11 mouse cellular contexts compared by ENCODE assay signal in the genomic region with DNA sequence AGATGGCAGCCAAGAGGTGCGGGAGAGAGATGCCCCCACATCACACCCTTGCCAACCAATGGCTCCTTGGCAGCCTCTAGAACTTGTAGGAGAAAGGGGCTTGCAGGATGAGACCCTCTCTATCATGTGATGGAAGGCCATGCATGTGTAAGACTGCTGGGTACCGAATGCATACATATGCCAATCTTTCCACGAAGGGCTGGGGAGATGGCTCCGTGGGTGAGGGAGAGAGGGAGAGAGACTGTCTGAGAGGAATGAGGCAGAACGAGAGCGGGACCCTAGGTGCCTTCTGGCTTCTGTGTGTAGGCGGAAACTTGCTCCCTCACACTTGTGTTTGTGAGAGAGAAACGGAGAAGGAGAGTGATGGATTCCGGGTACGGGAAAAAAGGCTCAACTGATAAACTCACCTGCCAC.
A peak's percentile ranks its signal among the peaks of the same experiment; 100 is the strongest.
DNase-seq lines count a peak whose midpoint lies in the region; ATAC-seq and TF ChIP-seq lines count a peak whose summit lies in the region.
"Had no signal": no experiment of that assay in that cellular context is flagged by ENCODE, and none has a peak within 500 bp of the region (broad histone marks: within the 10 kb centered on the region; RNA-seq: fewer than 3 reads in every experiment).

No protein-coding gene starts in this region.

- TF ChIP-seq CTCF in gastrocnemius, adult 2 months (IDR thresholded peaks at IDR 0.05), result no peak

- H3K9me3 ChIP-seq in kidney, embryonic 15.5 days (replicated peaks), result no peaks in the 10 kb centered on the region
- H3K9me3 ChIP-seq in limb, embryonic 12.5 days, result no peaks in the 10 kb centered on the region
- H3K9me3 ChIP-seq: hindbrain, embryonic 10.5 days had no signal

- no peaks in the 10 kb centered on the region for H3K36me3 ChIP-seq in kidney, embryonic 15.5 days
- 0 out of 2 replicates have a peak, but pooled peaks cover 4% of the 10 kb centered on the region for H3K36me3 ChIP-seq in limb, embryonic 12.5 days
- H3K36me3 ChIP-seq: hindbrain, embryonic 10.5 days had no signal

- 35% methylated on average over 10 of the region's 10 CpGs for WGBS in kidney, embryonic 15.5 days
- 66% methylated on average over 10 of the region's 10 CpGs for WGBS in limb, embryonic 12.5 days

- no peaks in the 10 kb centered on the region for H3K27me3 ChIP-seq in kidney, embryonic 15.5 days
- H3K27me3 ChIP-seq in limb, embryonic 12.5 days, result no peaks in the 10 kb centered on the region

- H3K4me3 ChIP-seq in gastrocnemius, adult 2 months, result no peak overlapping the region
- no peak overlapping the region for H3K4me3 ChIP-seq in kidney, embryonic 15.5 days (replicated peaks)
- no peak overlapping the region for H3K4me3 ChIP-seq in brown adipose tissue, adult 24 weeks (ENCODE audit: insufficient read depth, low read depth, low read length)
- no peak overlapping the region for H3K4me3 ChIP-seq in limb, embryonic 12.5 days (replicated peaks)
- H3K4me3 ChIP-seq: hindbrain, embryonic 10.5 days had no signal

- H3K9ac ChIP-seq in kidney, embryonic 15.5 days, result no peak overlapping the region; the same call in 1 of the 2 replicates
- no peak overlapping the region for H3K9ac ChIP-seq in limb, embryonic 12.5 days (replicated peaks)

- H3K4me1 ChIP-seq in kidney, embryonic 15.5 days, result peaks cover 79% of the 10 kb centered on the region
- peaks cover 38% of the 10 kb centered on the region for H3K4me1 ChIP-seq in brown adipose tissue, adult 24 weeks (ENCODE audit: control insufficient read depth, insufficient read depth, insufficient read length, low read length)
- H3K4me1 ChIP-seq in limb, embryonic 12.5 days (replicated peaks), result peaks cover 84% of the 10 kb centered on the region

- peak overlapping the region; percentile 14; the same call in 1 of the 2 replicates for H3K4me2 ChIP-seq in kidney, embryonic 15.5 days
- no peak overlapping the region for H3K4me2 ChIP-seq in limb, embryonic 12.5 days

- ATAC-seq in kidney, embryonic 15.5 days (replicated peaks; ENCODE audit: low FRiP score), result no peak
- ATAC-seq in limb, embryonic 12.5 days (ENCODE audit: insufficient number of reproducible peaks, insufficient read depth, low FRiP score, low TSS enrichment, low read depth), result no peak
- ATAC-seq in inflammation-experienced regulatory T-cells, adult 6 months, result no peak

- no peak for DNase-seq in gastrocnemius, adult 2 months
- no peak for DNase-seq in gastrocnemius, postnatal 36 days
- DNase-seq in kidney, postnatal 14 days, result no peak
- DNase-seq in cerebellum, adult 9-10 months, result no peak
- DNase-seq: kidney, postnatal 4 days; thymus, adult 2 months had no signal

- intact Hi-C loops in gastrocnemius, adult 2 months (cut with DNase I), result loop anchor here (5.0 kb wide), 1 partner anchor 93 kb away; a partner anchor contains a TSS
- intact Hi-C loops in gastrocnemius, postnatal 36 days (cut with DNase I), result no loop called here

- H3K27ac ChIP-seq in gastrocnemius, adult 2 months, result peak overlapping the region; percentile 72
- H3K27ac ChIP-seq in kidney, embryonic 15.5 days, result peak overlapping the region; percentile 78
- peak overlapping the region; percentile 10; the same call in 1 of the 2 replicates for H3K27ac ChIP-seq in brown adipose tissue, adult 24 weeks (replicated peaks; ENCODE audit: low read depth, low read length)
- peak overlapping the region; percentile 24; the same call in 1 of the 2 replicates for H3K27ac ChIP-seq in limb, embryonic 12.5 days

Comparison
In these comparisons a context has a peak if more than half of its experiments do, and no peak if none do; other contexts are left out.
1. H3K27ac ChIP-seq: peak in every context shown above with its lines; median percentile 78 in kidney, embryonic 15.5 days; 72 in gastrocnemius, adult 2 months; 24 in limb, embryonic 12.5 days; 10 in brown adipose tissue, adult 24 weeks.